Mouse (Mus musculus): Measurements from ENCODE around the gene Adgrd1.

GRCm38 (mm10) chr5:129163416-129163815, 66.9 kb downstream of the Adgrd1 start:
- TF ChIP-seq HCFC1 (IDR thresholded peaks at IDR 0.05; ENCODE audit: low read depth, low read length) (no peak), MEF2A (IDR thresholded peaks at IDR 0.05; ENCODE audit: extremely low read depth, insufficient replicate concordance, low read depth, low read length, poor library complexity, severe bottlenecking) (no peak), USF1 (IDR thresholded peaks at IDR 0.05; ENCODE audit: low read depth, low read length) (no peak), E2F4 (IDR thresholded peaks at IDR 0.05; ENCODE audit: borderline replicate concordance, low read depth, low read length) (no peak), CHD1 (IDR thresholded peaks at IDR 0.05; ENCODE audit: low read depth, low read length) (no peak), CTCF (IDR thresholded peaks at IDR 0.05 in 2 of 3, conservative IDR thresholded peaks at IDR 0.05 in 1 of 3; ENCODE audit: control insufficient read depth in 1 of 3, insufficient read depth in 1 of 3, low read depth in 2 of 3, low read length in 3 of 3, poor library complexity in 1 of 3, severe bottlenecking in 1 of 3) (no peak), RAD21 (IDR thresholded peaks at IDR 0.05; ENCODE audit: low read depth, low read length) (no peak)

Measured in MEL (cell line).